Mouse (Mus musculus): ENCODE measurements at regions not wholly inside any gene's neighbourhood (a gene's known extent, or its start where the extent isn't known, plus 50 kb on each side); places are given as distances from the start of the nearest gene placed in this dataset.

GRCm38 (mm10) chr14:45714311-45714710 is 56.4 kb upstream of the Ddhd1 start:
- Histone ChIP-seq H3K4me2 (ENCODE audit: low read depth, severe bottlenecking) (no peak overlapping the region), H3K27ac (replicated peaks; ENCODE audit: low read depth, low read length) (no peak overlapping the region), H3K9me3 (ENCODE audit: control insufficient read depth, low read length) (no peaks in the 10 kb centered on the region), H3K4me1 (ENCODE audit: control insufficient read depth, insufficient read depth, low read length) (no peaks in the 10 kb centered on the region), H3K9ac (ENCODE audit: low read length) (no peak overlapping the region), H3K36me3 (ENCODE audit: control insufficient read depth, insufficient read depth, low read length) (no peaks in the 10 kb centered on the region), H3K27me3 (ENCODE audit: control insufficient read depth, insufficient read depth, low read length) (no peaks in the 10 kb centered on the region), H3K4me3 (ENCODE audit: low read depth, low read length) (no peak overlapping the region)
- ATAC-seq (ENCODE audit: insufficient number of reproducible peaks, low FRiP score, low TSS enrichment, low read depth) (no peak), DNase-seq (ENCODE audit: low spot score) (no peak)
- 18% methylated on average over 1 of the region's 1 CpGs for WGBS

- Histone ChIP-seq H3K4me3 (ENCODE audit: low read depth, low read length) (no peak overlapping the region), H3K36me3 (ENCODE audit: control insufficient read depth, insufficient read depth, low read length) (no peaks in the 10 kb centered on the region), H3K9me3 (ENCODE audit: control insufficient read depth, low read length) (no peaks in the 10 kb centered on the region), H3K4me1 (ENCODE audit: control insufficient read depth, insufficient read depth, low read length) (no peaks in the 10 kb centered on the region), H3K27ac (replicated peaks; ENCODE audit: low read depth, low read length) (no peak overlapping the region), H3K27me3 (ENCODE audit: control insufficient read depth, insufficient read depth, low read length) (no peaks in the 10 kb centered on the region), H3K9ac (ENCODE audit: low read length) (no peak overlapping the region), H3K4me2 (ENCODE audit: low read depth, severe bottlenecking) (no peak overlapping the region)
- no peak for ATAC-seq (ENCODE audit: insufficient number of reproducible peaks, low FRiP score, low TSS enrichment, low read depth)
- no peak for DNase-seq (ENCODE audit: low spot score)
Observed at GRCm38 (mm10) chr14:45714786-45715185, 56.8 kb upstream of the Ddhd1 start.

GRCm38 (mm10) chr14:45716100-45716499 is 58.2 kb upstream of the Ddhd1 start:
- no peak for ATAC-seq (ENCODE audit: insufficient number of reproducible peaks, low FRiP score, low TSS enrichment, low read depth)
- H3K27me3 ChIP-seq (ENCODE audit: control insufficient read depth, insufficient read depth, low read length): no peaks in the 10 kb centered on the region
- H3K9me3 ChIP-seq (ENCODE audit: control insufficient read depth, low read length): no peaks in the 10 kb centered on the region
- DNase-seq (ENCODE audit: low spot score): no peak
- no peaks in the 10 kb centered on the region for H3K36me3 ChIP-seq (ENCODE audit: control insufficient read depth, insufficient read depth, low read length)
- H3K4me2 ChIP-seq (ENCODE audit: low read depth, severe bottlenecking): no peak overlapping the region
- H3K27ac ChIP-seq (replicated peaks; ENCODE audit: low read depth, low read length): no peak overlapping the region
- WGBS: 19% methylated on average over 1 of the region's 1 CpGs
- no peaks in the 10 kb centered on the region for H3K4me1 ChIP-seq (ENCODE audit: control insufficient read depth, insufficient read depth, low read length)
- no peak overlapping the region for H3K9ac ChIP-seq (ENCODE audit: low read length)
- H3K4me3 ChIP-seq (ENCODE audit: low read depth, low read length): no peak overlapping the region

GRCm38 (mm10) chr14:45722887-45723286 is 64.9 kb upstream of the Ddhd1 start:
- no peaks in the 10 kb centered on the region for H3K4me1 ChIP-seq (ENCODE audit: control insufficient read depth, insufficient read depth, low read length)
- H3K9me3 ChIP-seq (ENCODE audit: control insufficient read depth, low read length): no peaks in the 10 kb centered on the region
- no peak overlapping the region for H3K4me2 ChIP-seq (ENCODE audit: low read depth, severe bottlenecking)
- DNase-seq (ENCODE audit: low spot score) (no peak), ATAC-seq (ENCODE audit: insufficient number of reproducible peaks, low FRiP score, low TSS enrichment, low read depth) (no peak)
- no peak overlapping the region for H3K9ac ChIP-seq (ENCODE audit: low read length)
- WGBS: 39% methylated on average over 6 of the region's 6 CpGs
- H3K27ac ChIP-seq (replicated peaks; ENCODE audit: low read depth, low read length): no peak overlapping the region
- no peak overlapping the region for H3K4me3 ChIP-seq (ENCODE audit: low read depth, low read length)
- H3K36me3 ChIP-seq (ENCODE audit: control insufficient read depth, insufficient read depth, low read length): no peaks in the 10 kb centered on the region
- H3K27me3 ChIP-seq (ENCODE audit: control insufficient read depth, insufficient read depth, low read length): no peaks in the 10 kb centered on the region

- H3K9ac ChIP-seq (ENCODE audit: low read length): no peak overlapping the region
- no peak overlapping the region for H3K27ac ChIP-seq (replicated peaks; ENCODE audit: low read depth, low read length)
- no peaks in the 10 kb centered on the region for H3K27me3 ChIP-seq (ENCODE audit: control insufficient read depth, insufficient read depth, low read length)
- WGBS: 96% methylated on average over 2 of the region's 2 CpGs
- H3K4me3 ChIP-seq (ENCODE audit: low read depth, low read length): no peak overlapping the region
- DNase-seq (ENCODE audit: low spot score): no peak
- ATAC-seq (ENCODE audit: insufficient number of reproducible peaks, low FRiP score, low TSS enrichment, low read depth): no peak
- no peaks in the 10 kb centered on the region for H3K36me3 ChIP-seq (ENCODE audit: control insufficient read depth, insufficient read depth, low read length)
- H3K4me1 ChIP-seq (ENCODE audit: control insufficient read depth, insufficient read depth, low read length): no peaks in the 10 kb centered on the region
- no peak overlapping the region for H3K4me2 ChIP-seq (ENCODE audit: low read depth, severe bottlenecking)
- H3K9me3 ChIP-seq (ENCODE audit: control insufficient read depth, low read length): no peaks in the 10 kb centered on the region
Observed at GRCm38 (mm10) chr14:45724341-45724740, 66.4 kb upstream of the Ddhd1 start.

- no peak overlapping the region for H3K4me2 ChIP-seq (ENCODE audit: low read depth, severe bottlenecking)
- WGBS: 81% methylated on average over 10 of the region's 10 CpGs
- DNase-seq (ENCODE audit: low spot score): no peak
Observed at GRCm38 (mm10) chr14:45734530-45735410, 76.8 kb upstream of the Ddhd1 start.

GRCm38 (mm10) chr14:45737966-45738365 is 80.0 kb upstream of the Ddhd1 start:
- Histone ChIP-seq H3K27ac (replicated peaks; ENCODE audit: low read depth, low read length) (no peak overlapping the region), H3K36me3 (ENCODE audit: control insufficient read depth, insufficient read depth, low read length) (no peaks in the 10 kb centered on the region), H3K4me2 (ENCODE audit: low read depth, severe bottlenecking) (no peak overlapping the region), H3K9me3 (ENCODE audit: control insufficient read depth, low read length) (no peaks in the 10 kb centered on the region), H3K9ac (ENCODE audit: low read length) (no peak overlapping the region), H3K4me3 (ENCODE audit: low read depth, low read length) (no peak overlapping the region), H3K4me1 (ENCODE audit: control insufficient read depth, insufficient read depth, low read length) (no peaks in the 10 kb centered on the region), H3K27me3 (ENCODE audit: control insufficient read depth, insufficient read depth, low read length) (no peaks in the 10 kb centered on the region)
- WGBS: 92% methylated on average over 2 of the region's 2 CpGs
- DNase-seq (ENCODE audit: low spot score): no peak
- ATAC-seq (ENCODE audit: insufficient number of reproducible peaks, low FRiP score, low TSS enrichment, low read depth): no peak

More at GRCm38 (mm10) chr14:45734530-45735410, 76.8 kb upstream of the Ddhd1 start:
- H3K36me3 ChIP-seq (ENCODE audit: control insufficient read depth, insufficient read depth, low read length): no peaks in the 10 kb centered on the region
- H3K27me3 ChIP-seq (ENCODE audit: control insufficient read depth, insufficient read depth, low read length): no peaks in the 10 kb centered on the region
- ATAC-seq (ENCODE audit: insufficient number of reproducible peaks, low FRiP score, low TSS enrichment, low read depth): no peak
- no peak overlapping the region for H3K27ac ChIP-seq (replicated peaks; ENCODE audit: low read depth, low read length)
- H3K9ac ChIP-seq (ENCODE audit: low read length): no peak overlapping the region
- no peak overlapping the region for H3K4me3 ChIP-seq (ENCODE audit: low read depth, low read length)
- no peaks in the 10 kb centered on the region for H3K9me3 ChIP-seq (ENCODE audit: control insufficient read depth, low read length)
- no peaks in the 10 kb centered on the region for H3K4me1 ChIP-seq (ENCODE audit: control insufficient read depth, insufficient read depth, low read length)

- no peak overlapping the region for H3K27ac ChIP-seq (replicated peaks; ENCODE audit: low read depth, low read length)
- H3K9me3 ChIP-seq (ENCODE audit: control insufficient read depth, low read length): no peaks in the 10 kb centered on the region
- no peak overlapping the region for H3K4me3 ChIP-seq (ENCODE audit: low read depth, low read length)
- H3K27me3 ChIP-seq (ENCODE audit: control insufficient read depth, insufficient read depth, low read length): no peaks in the 10 kb centered on the region
- ATAC-seq (ENCODE audit: insufficient number of reproducible peaks, low FRiP score, low TSS enrichment, low read depth) (no peak), DNase-seq (ENCODE audit: low spot score) (no peak)
- H3K9ac ChIP-seq (ENCODE audit: low read length): no peak overlapping the region
- no peaks in the 10 kb centered on the region for H3K36me3 ChIP-seq (ENCODE audit: control insufficient read depth, insufficient read depth, low read length)
- no peak overlapping the region for H3K4me2 ChIP-seq (ENCODE audit: low read depth, severe bottlenecking)
- no peaks in the 10 kb centered on the region for H3K4me1 ChIP-seq (ENCODE audit: control insufficient read depth, insufficient read depth, low read length)
Observed at GRCm38 (mm10) chr14:45739638-45740037, 81.7 kb upstream of the Ddhd1 start.

GRCm38 (mm10) chr14:45740662-45741061 is 82.7 kb upstream of the Ddhd1 start:
- DNase-seq (ENCODE audit: low spot score) (no peak), ATAC-seq (ENCODE audit: insufficient number of reproducible peaks, low FRiP score, low TSS enrichment, low read depth) (no peak)
- Histone ChIP-seq H3K9me3 (ENCODE audit: control insufficient read depth, low read length) (no peaks in the 10 kb centered on the region), H3K27me3 (ENCODE audit: control insufficient read depth, insufficient read depth, low read length) (no peaks in the 10 kb centered on the region), H3K4me2 (ENCODE audit: low read depth, severe bottlenecking) (no peak overlapping the region), H3K27ac (replicated peaks; ENCODE audit: low read depth, low read length) (no peak overlapping the region), H3K9ac (ENCODE audit: low read length) (no peak overlapping the region), H3K4me1 (ENCODE audit: control insufficient read depth, insufficient read depth, low read length) (no peaks in the 10 kb centered on the region), H3K4me3 (ENCODE audit: low read depth, low read length) (no peak overlapping the region), H3K36me3 (ENCODE audit: control insufficient read depth, insufficient read depth, low read length) (no peaks in the 10 kb centered on the region)
- 35% methylated on average over 3 of the region's 3 CpGs for WGBS

Measured in limb, embryonic 11.5 days (tissue).